Mouse (Mus musculus) cerebellum, adult 2 months (tissue): ENCODE results near the gene Edn2. TPM values are rescaled to one million over a fixed set of nuclear protein-coding genes. Genes with fewer than 3 reads are reported as not detected.

Source experiments
- DNase-seq, 2 experiments: peaks; one replicate each; pipeline ENCODE4 v3.0.0; 2021
- H3K27ac ChIP-seq: fragments of 200-500 bp; 2 replicates; pipeline ENCODE4 v1.5.1; 2012; ENCODE audit warnings: low read length, control low read depth, inconsistent platforms; ENCODE audit not compliant: insufficient read depth
- H3K27me3 ChIP-seq: fragments of 200-500 bp; 2 replicates; pipeline ENCODE4 v1.6.1; 2012; ENCODE audit warnings: inconsistent platforms, mild to moderate bottlenecking, low read length, moderate library complexity; ENCODE audit not compliant: control insufficient read depth, insufficient read depth
- H3K4me1 ChIP-seq: fragments of 200-500 bp; 2 replicates; pipeline ENCODE4 v1.6.1; 2011; ENCODE audit warnings: low read length; ENCODE audit not compliant: control insufficient read depth, insufficient read depth
- H3K4me3 ChIP-seq: fragments of 200-500 bp; replicated peaks from 2 replicates; pipeline ENCODE3; 2011; ENCODE audit warnings: mild to moderate bottlenecking, low read depth, low read length, control low read depth; ENCODE audit not compliant: insufficient read depth
- CTCF ChIP-seq: fragments of 200-500 bp; IDR thresholded peaks from 2 replicates; pipeline ENCODE4 v1.5.1; 2011; ENCODE audit warnings: low read depth, mild to moderate bottlenecking, control low read depth, low read length, moderate library complexity, borderline replicate concordance; ENCODE audit not compliant: insufficient read depth
- POLR2A ChIP-seq: fragments of 200-500 bp; IDR thresholded peaks from 2 replicates; pipeline ENCODE4 v1.6.1; 2011; ENCODE audit warnings: low read length, control low read depth, borderline replicate concordance; ENCODE audit not compliant: insufficient read depth
- WGBS: fragments of 180-500 bp; shearing (Covaris S2); methylation state at CpG from one replicate; pipeline ENCODE4 v1.1.7; 2018; 5-methylcytosine and 5-hydroxymethylcytosine counted together
- polyA plus RNA-seq: library from polyadenylated mRNA; depleted of rRNA; stranded (reverse); fragments of >200 nt; gene quantifications from 2 replicates; pipeline ENCODE4 v1.2.3, GENCODE M21; 2012; rRNA removed

Edn2 gene
- polyA plus RNA-seq, 1 experiment: 0.11 TPM

GRCm38 (mm10) chr4:120215915-120216591 lies 55.0 kb downstream of the Edn2 start:
- 41% methylated on average over 10 of the region's 10 CpGs for WGBS
- no peak overlapping the region for H3K27ac ChIP-seq
- H3K4me1 ChIP-seq: no peaks in the 10 kb centered on the region; the same call in 1 of the 2 replicates
- H3K27me3 ChIP-seq: no peaks in the 10 kb centered on the region
- H3K4me3 ChIP-seq: no peak overlapping the region
- TF ChIP-seq CTCF (peak; percentile 78), POLR2A (no peak)
- DNase-seq: peak; percentile 68 to 70

GRCm38 (mm10) chr4:120216883-120217282 lies 55.9 kb downstream of the Edn2 start:
- no peak for DNase-seq
- no peaks in the 10 kb centered on the region; the same call in 1 of the 2 replicates for H3K4me1 ChIP-seq
- TF ChIP-seq CTCF (no peak), POLR2A (no peak)

More at GRCm38 (mm10) chr4:120216883-120217282, 55.9 kb downstream of the Edn2 start:
- Histone ChIP-seq H3K27me3 (no peaks in the 10 kb centered on the region), H3K4me3 (no peak overlapping the region), H3K27ac (no peak overlapping the region)

Other genes with a start within 250 kb of the Edn2 start
- not detected in 2 replicates for gene AL607142.1, start 96.2 kb upstream of the Edn2 start, polyA plus RNA-seq
- 1.9 and 2.0 TPM in 2 replicates for gene Foxo6, start 126.1 kb downstream of the Edn2 start, polyA plus RNA-seq
- 80.1 and 84.8 TPM in 2 replicates for gene Scmh1, start 244.1 kb downstream of the Edn2 start, polyA plus RNA-seq